Mouse (Mus musculus): ENCODE measurements at regions not wholly inside any gene's neighbourhood (a gene's known extent, or its start where the extent isn't known, plus 50 kb on each side); places are given as distances from the start of the nearest gene placed in this dataset.

DNA sequence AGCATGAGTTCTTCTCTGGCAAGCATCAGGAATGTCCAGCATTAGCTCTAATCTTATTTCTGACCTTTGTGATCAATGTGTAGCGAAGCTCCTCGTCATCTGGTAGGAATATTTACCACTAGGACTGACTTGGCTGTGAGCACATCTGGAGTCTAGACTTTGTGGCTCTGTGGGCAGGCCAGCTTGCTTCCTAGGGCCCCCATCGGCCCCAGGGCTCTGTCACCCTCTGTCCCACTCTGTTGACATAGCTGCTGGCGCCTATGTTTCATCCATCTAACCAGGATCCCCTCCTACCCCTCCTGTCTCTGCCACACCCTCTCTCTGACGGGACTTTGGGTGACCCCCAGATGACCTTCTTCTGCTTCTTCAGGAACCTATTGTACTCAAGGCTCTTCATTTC is 520.6 kb upstream of the Id2 start:
- no peak for TF ChIP-seq CTCF (conservative IDR thresholded peaks at IDR 0.05 in 1 of 2, IDR thresholded peaks at IDR 0.05 in 1 of 2; ENCODE audit: low read depth in 2 of 2, low read length in 2 of 2)
- TF ChIP-seq ZKSCAN1 (IDR thresholded peaks at IDR 0.05; ENCODE audit: borderline replicate concordance, low read depth, low read length), result no peak
- TF ChIP-seq POLR2A (IDR thresholded peaks at IDR 0.05; ENCODE audit: low read depth, low read length), result no peak
